Mouse (Mus musculus): ENCODE measurements at regions not wholly inside any gene's neighbourhood (a gene's known extent, or its start where the extent isn't known, plus 50 kb on each side); places are given as distances from the start of the nearest gene placed in this dataset.
A peak's percentile ranks its signal among the peaks of the same experiment; 100 is the strongest.
"Not testable (repeated sequence)": the region's sequence is repeated elsewhere in the genome, so short reads cannot be mapped to it uniquely, and the experiment has no call there.

DNA sequence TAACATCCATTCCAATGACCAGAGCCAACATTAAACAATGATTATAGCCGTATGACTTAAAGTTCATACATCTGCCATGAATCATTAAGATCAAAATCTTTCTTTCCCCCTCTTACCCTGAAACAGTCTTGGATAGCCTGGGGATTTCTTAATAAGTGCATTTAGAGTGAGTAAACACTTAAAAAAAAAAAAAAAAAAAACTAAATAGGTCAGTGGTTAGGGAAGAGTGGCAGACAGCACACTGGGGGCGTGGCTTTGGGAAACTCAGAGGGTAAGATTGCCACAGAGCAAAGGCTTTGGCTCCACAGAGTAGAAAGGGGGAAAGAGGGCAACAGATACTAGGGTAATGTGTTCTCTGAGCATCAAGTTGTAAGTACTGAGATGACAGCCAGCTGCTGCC, 382.3 kb downstream of the 1190002N15Rik start:
- ATAC-seq (ENCODE audit: insufficient number of reproducible peaks, low FRiP score, low TSS enrichment) = no peak

- no peak for ATAC-seq (ENCODE audit: insufficient number of reproducible peaks, low FRiP score, low TSS enrichment)
These were observed 389.4 kb downstream of the 1190002N15Rik start for GRCm38 (mm10) chr9:94148474-94148873.

- ATAC-seq (ENCODE audit: insufficient number of reproducible peaks, low FRiP score, low TSS enrichment) = no peak
These were observed 391.1 kb downstream of the 1190002N15Rik start for GRCm38 (mm10) chr9:94146787-94147186.

DNA sequence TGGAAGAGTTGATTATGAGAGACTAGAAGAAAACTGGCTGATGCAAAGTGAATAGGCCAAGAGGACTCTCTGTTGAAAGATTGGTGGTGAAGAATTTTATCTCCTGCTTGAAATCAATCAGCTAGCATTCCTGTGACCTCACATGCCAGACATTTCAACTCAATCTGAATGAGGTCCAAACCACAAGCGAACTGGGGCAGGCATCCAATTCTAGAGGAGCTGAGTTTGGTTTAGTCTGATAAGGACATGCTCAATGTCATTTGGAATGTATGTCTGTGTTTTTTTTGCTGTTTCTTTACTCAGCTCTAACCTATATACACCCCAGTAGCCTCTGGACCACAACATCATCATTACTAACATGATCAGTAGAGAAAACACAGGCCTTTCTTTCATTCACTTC, 401.4 kb downstream of the 1190002N15Rik start:
- no peak for ATAC-seq (ENCODE audit: insufficient number of reproducible peaks, low FRiP score, low TSS enrichment)

GRCm38 (mm10) chr9:94133682-94134081, 404.2 kb downstream of the 1190002N15Rik start:
- no peak for ATAC-seq (ENCODE audit: insufficient number of reproducible peaks, low FRiP score, low TSS enrichment)

DNA sequence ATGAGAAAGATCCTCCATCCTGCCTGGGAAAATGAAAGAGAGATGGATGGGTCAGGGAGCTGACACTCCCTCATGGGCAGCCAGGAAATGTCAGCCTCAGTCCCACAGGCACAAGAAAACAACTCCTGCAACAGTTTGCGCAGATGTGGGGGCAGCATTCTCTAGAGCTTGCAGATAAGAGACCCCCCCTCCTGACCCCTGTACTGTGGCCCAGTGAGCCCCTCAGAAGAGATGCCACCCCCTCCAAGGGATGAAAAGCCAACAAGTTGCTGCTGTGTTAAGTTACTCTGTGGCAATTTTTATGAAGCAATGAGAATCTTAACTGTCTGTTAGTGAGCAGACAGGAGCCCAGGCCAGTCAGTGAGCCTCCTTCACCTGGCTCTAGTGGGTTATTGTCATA, 406.5 kb downstream of the 1190002N15Rik start:
- no peak for ATAC-seq (ENCODE audit: insufficient number of reproducible peaks, low FRiP score, low TSS enrichment)

DNA sequence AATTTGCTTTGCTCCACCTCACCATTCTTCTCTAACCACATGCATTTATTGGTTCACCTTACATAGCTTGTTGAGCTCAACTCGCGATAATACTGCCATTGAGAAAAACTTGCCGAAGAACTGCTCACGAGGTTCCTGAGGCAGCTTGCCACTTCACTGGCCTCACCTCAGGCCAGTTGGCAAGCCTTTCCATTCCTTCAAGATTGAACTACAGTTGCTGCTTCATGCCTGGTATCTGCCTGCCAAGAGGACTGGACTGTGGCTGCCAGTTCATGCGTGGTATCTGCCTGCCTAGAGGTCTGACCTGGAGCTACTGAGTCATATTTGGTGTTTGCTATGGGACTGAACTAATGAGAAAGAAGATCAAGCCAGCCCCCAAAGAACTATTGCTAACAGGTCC, 420.9 kb downstream of the 1190002N15Rik start:
- ATAC-seq (ENCODE audit: insufficient number of reproducible peaks, low FRiP score, low TSS enrichment) = no peak

GRCm38 (mm10) chr9:94107701-94108100, 430.2 kb downstream of the 1190002N15Rik start:
- ATAC-seq (ENCODE audit: insufficient number of reproducible peaks, low FRiP score, low TSS enrichment) = not testable (repeated sequence)

GRCm38 (mm10) chr9:94104669-94105068, 433.2 kb downstream of the 1190002N15Rik start:
- ATAC-seq (ENCODE audit: insufficient number of reproducible peaks, low FRiP score, low TSS enrichment) = no peak

DNA sequence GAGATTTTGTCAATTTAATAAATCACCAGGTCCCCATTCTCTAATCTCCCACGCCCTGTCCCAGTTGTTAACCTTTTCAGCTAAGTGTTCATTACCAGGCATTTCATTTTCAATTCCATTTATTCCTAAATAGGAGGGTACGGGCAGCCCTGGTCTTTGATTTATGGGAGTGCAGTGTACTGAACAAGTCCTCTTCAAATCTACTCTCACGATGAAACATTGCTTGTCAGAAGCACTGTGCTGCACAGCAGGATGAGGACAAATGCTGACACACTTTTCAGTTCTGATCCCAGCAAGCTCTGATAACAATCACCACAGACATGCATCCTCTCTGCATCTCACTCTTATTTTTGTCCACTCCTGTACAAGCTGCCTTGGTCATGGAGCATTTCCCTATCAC, 435.9 kb downstream of the 1190002N15Rik start:
- ATAC-seq (ENCODE audit: insufficient number of reproducible peaks, low FRiP score, low TSS enrichment) = no peak

- no peak for ATAC-seq (ENCODE audit: insufficient number of reproducible peaks, low FRiP score, low TSS enrichment)
These were observed 443.1 kb downstream of the 1190002N15Rik start for GRCm38 (mm10) chr9:94094800-94095199.

GRCm38 (mm10) chr9:94091658-94092225, 446.1 kb downstream of the 1190002N15Rik start:
- no peak for ATAC-seq (ENCODE audit: insufficient number of reproducible peaks, low FRiP score, low TSS enrichment)

DNA sequence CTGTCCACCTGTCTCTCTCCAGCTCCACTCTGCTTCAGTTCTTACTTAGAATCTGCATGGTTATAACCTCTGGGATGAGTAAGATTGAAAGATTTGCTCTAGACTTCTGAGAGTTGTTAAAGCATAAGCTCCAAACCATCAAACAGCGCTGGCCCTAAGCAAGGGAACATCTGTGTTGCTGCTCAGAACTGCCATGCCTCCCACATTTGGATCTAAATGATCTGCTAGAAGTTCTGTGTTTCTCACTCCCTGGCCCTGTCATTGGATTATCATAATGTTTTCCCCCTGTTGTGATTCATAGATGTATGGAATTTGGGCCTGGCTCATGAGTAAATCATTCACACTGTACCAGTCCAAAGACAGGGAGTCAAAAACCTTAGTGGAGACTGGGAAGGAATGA, 448.1 kb downstream of the 1190002N15Rik start:
- ATAC-seq (ENCODE audit: insufficient number of reproducible peaks, low FRiP score, low TSS enrichment) = no peak

DNA sequence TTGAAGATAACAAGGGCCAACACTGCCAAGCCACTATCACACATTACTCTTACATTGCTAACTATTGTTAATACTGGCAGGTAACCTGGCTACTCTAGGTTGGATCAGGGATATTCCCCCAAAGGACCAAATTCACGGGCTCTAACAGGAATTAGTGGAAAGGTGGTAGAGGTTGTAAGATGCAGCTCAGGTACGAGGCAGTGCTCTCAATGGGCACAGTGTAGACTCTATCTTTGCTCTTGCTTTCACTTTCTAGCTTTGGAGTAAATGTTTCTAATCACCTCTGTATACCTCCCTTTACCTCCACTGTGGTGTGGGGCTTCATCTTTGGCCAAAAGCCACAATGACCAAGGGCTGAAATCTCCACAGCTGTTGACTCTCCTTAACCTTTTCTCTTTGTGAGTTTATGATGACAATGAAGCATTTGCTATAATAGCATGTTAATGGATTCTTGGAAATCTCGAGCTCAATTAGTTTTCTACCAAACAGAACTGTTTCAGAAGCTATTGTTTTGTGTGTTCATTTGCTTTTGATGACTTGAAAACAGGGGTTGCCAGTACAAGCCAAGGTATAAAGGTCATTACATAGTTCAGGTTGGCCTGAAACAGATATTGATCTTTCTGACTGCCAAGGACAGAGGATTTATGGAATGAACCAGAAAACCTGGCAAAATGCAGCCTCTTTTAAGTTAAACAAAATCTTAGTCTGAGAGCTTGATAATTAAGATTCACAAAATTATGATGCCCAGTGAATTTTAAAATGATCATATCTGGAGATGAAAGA, 454.1 kb downstream of the 1190002N15Rik start:
- no peak for ATAC-seq (ENCODE audit: insufficient number of reproducible peaks, low FRiP score, low TSS enrichment)

- ATAC-seq (ENCODE audit: insufficient number of reproducible peaks, low FRiP score, low TSS enrichment) = no peak
These were observed 463.0 kb downstream of the 1190002N15Rik start for GRCm38 (mm10) chr9:94074904-94075303.

- 0 out of 2 replicates have a peak, but pooled peaks have one; percentile 49 for ATAC-seq (ENCODE audit: insufficient number of reproducible peaks, low FRiP score, low TSS enrichment)
These were observed 470.8 kb downstream of the 1190002N15Rik start for GRCm38 (mm10) chr9:94067121-94067520.

DNA sequence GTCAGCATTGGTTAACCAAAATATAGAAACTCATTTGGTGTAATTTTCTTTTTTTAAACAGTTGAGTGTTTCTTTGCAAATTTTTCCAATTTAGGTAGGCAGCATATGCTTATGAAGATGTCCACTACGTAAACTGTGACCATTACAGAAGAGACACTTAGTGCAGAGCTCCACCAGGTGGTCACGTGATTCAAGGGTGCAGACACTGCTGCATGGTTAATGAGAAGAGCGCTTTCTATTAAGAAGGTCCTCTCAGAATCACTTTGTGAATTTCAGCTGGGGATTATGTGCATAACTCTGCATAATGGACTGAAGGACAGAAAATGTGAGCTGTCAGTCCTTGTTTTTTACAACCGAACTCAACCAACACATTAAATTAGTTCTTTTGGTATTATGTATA, 484.7 kb downstream of the 1190002N15Rik start:
- no peak for ATAC-seq (ENCODE audit: insufficient number of reproducible peaks, low FRiP score, low TSS enrichment)

DNA sequence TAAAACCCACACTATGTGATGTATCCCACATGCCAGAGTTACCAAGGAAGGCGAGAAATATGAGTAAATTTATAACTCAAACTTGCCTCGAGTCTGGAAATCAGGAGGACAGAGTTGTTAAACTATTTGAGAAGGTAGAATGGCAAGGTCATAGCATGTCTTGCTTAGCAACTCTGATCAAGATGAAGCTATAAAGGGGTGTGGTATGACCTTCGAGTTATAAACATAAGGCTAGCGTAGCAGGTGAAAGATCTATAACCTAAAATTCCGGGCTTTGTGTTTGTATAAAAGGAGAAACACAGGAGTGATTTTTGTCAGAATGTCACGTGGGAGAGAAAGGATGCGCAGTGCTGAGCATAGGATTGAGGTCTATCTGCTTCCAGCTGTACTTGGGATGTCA, 490.0 kb downstream of the 1190002N15Rik start:
- no peak for ATAC-seq (ENCODE audit: insufficient number of reproducible peaks, low FRiP score, low TSS enrichment)

DNA sequence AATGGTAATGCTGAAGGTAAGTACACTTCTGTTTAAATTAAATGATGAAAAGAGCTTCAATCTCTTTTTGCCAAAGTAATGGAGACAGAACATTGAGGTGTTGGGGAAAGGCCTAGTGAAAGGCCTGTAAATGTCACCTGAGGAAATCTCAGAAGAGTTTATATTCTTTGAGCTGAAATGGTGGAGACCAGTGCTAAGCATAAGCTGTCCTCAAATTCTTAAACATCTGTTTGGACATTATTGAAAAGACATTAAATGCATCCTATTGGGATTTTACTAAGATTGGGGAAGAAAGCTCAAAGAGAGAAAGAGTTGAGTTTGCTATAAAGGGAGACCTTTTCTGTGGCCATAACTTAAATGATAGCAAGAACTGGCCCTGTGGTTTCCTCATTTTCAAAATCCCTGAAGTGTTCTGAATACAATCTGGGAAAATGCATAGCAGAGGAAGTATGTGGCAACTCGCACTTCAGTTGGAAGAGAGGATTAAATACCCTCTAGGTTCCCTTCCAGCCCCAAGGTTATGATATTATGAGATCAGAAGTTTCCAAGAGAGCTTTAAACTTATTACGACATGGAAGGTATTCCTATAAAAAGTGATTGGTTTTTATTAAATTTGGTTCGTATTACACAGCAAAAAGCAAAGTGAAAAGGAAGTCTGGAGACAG, 492.3 kb downstream of the 1190002N15Rik start:
- ATAC-seq (ENCODE audit: insufficient number of reproducible peaks, low FRiP score, low TSS enrichment) = no peak

GRCm38 (mm10) chr9:94023761-94024160, 514.1 kb downstream of the 1190002N15Rik start:
- no peak for ATAC-seq (ENCODE audit: insufficient number of reproducible peaks, low FRiP score, low TSS enrichment)

- no peak for ATAC-seq (ENCODE audit: insufficient number of reproducible peaks, low FRiP score, low TSS enrichment)
These were observed 516.5 kb downstream of the 1190002N15Rik start for GRCm38 (mm10) chr9:94021293-94021903.

All from cerebellum, adult (tissue).